Mouse (Mus musculus): ENCODE data around the gene Uroc1.

The Uroc1 gene

DNA sequence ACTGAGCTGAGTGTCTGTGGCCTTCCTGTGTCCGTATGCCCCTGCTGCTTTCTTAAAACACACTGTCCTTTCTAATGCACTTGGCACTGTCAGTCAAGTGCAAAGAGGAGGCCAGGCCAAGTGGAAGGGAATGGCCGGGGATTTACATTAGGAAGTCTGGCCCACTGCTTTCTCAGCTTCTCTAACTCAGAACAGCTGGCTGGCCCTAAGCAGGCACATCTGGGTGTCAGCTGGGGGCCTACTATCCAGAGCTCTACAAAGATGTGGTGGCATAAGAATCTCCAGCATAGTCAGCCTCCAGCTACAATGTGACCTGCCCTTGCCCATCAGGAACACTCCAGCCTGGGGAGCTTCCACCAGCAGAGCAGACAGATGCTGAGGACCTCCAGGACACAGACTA is 16.9 kb downstream of the Uroc1 start:
- WGBS = 71% methylated on average over 2 of the region's 2 CpGs

DNA sequence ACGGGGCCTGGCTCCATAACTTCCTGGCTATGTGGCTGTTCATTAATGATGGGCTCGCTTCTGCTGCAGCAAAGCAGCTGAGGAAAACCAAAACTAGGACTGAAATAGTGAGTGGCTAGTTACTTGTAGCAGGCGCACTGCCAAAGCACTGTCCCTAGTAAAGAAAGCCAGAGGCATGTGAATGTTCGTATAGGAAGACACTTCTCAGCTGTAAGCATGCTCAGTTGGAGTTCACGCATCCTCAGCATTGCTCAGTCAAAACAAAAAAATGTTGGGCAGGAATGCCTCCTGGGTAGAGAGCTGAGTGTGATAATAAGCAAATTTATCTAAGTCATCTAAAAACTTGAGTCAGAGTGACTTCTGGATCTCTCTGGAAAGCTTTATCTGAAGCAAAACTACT is 25.1 kb downstream of the Uroc1 start:
- WGBS = 70% methylated on average over 5 of the region's 5 CpGs

DNA sequence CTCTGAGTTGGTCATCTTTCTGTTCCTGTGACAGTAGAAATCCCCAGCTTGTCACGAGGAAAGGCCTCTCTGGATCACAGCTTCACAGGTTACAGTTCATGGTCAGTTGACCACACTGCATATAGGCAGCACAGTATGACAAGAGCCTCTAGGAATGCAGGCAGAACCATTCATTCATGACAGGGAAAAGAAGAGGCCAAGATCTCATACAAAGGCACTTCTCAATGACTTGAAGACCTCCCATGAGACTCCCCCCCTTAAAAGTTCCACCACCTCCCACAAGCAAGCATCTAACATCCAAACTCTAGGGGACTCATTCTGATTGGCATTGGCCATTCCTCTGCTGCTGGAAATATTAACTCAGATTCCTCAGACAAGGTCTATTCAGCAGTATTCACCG is 26.4 kb downstream of the Uroc1 start:
- 69% methylated on average over 2 of the region's 2 CpGs for WGBS

DNA sequence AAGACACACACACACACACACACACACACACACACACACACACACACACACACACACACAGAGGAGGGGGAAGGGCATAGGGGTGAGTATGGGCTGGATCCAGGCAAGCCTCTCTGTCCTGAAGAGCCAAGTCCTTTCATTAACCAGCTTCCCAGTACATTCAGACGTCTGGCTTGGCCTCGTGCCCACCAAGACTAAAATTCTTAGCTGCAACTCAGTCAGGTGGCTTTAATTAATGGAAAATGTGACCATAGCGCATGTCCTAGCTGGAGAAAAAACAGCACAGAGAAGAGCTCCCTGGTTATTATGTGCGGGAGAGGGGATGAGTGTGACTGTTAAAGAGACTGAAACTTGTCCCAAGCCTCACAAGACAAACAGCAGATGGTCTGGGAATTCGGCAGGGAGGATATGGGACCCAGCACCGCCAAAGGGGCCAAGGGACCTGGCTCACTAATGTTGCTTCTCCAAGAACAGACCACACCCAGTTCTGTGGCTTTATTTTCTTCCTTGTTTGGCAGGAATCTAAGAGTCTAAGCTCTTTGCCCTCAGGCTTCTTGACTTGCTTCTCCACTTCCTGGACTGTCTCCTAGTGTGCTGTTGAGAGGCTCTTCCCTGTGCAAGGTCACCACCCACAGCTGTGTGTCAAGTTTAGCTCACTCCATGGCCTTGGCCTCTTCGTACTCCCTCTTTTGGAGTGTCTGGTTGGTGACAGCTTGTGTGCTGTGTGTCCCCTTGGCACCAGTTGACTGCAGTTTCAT is 27.1 kb downstream of the Uroc1 start:
- 37% methylated on average over 7 of the region's 7 CpGs for WGBS

DNA sequence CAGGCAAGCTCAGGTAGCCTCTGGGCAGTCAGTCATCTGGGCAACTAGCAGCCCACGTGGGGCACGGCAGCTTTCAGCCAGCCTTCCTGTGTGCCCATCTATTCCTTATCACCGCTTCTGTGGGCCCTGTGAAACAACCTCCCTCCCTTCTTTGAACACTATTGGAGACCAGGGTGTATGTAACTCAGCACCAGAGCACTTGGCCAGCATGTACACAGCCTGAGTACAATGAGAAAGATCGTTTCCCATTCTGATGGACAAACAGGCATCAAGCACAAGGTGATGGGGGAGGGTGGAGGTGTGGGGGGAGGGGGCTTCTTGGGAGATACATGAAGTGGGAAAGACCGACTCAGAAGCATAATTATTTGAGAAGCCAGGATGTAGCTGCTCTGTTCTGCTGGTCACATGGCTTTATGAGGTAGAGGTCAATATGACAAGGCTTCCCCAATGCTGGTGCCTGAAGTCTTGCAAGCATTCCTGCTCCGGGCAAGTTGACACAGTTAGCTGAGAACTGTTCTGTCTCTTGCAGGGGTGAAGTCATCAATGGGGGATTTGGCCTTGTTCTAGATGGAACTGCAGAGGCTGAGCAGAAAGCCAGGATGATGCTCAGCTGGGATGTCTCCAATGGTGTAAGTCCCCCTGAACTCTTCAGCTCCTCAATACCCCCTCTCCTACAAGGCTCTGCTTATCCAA is 28.0 kb downstream of the Uroc1 start:
- 88% methylated on average over 6 of the region's 6 CpGs for WGBS

DNA sequence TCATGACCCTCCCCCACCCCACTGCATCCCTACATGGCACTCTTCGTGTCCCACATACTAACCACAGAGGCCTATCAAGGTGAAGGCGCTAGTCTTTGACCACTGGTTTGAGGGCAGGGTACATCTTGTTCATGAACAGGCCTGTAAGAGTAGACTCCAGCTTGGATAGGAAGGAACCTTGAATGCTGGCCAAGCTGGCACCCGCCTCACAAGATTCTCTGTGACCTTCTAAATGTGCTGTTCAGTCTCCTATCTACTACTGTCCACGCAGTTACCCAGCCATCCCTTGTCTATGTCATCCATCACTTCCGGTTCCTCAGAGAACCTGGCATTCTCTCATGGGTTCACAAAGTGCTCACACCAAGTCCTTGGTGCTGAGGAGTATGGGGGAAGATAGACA is 30.2 kb downstream of the Uroc1 start:
- WGBS = 88% methylated on average over 5 of the region's 5 CpGs

DNA sequence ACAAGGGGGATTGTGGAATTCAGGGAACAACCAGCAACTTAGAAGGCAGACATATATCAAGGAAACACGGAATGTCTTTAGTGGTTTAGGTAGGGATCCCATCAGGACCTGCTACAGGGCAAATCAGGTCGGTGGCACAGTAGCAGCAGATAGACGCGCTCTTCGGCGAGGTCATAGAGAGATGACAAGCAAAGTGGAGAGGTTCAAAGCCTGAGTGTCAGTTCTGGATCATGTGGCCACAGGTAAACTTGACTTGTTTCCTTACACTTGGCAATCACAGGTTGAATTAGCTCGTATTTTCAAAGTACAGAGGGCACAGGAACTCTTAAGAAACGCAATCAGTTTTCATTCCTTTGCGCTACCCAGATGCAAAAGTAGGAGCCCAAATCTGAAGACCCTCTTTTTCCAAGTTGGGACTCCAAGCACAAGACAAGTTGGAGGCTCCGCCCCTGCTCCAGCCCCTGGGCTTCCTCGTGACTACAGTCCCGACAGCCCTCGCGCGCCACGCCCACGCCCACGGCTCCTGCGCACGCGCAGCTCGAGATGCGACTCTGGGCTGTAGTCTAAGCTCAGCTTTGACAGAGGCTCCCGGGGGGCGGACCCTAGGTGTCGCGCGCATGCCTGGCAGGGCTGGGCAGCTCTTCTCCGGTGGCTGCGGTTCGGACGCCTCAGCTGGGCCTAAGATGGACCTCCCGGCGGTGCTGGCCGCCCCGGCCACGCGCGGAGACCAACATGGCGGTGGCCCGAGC is 36.1 kb downstream of the Uroc1 start, which contains the start of gene Zxdc:
Gene Zxdc (plus strand): TSS at position 517 of the 749 bp plus-strand sequence.
- whole genome bisulfite sequencing = 7% methylated on average over 41 of the region's 41 CpGs

DNA sequence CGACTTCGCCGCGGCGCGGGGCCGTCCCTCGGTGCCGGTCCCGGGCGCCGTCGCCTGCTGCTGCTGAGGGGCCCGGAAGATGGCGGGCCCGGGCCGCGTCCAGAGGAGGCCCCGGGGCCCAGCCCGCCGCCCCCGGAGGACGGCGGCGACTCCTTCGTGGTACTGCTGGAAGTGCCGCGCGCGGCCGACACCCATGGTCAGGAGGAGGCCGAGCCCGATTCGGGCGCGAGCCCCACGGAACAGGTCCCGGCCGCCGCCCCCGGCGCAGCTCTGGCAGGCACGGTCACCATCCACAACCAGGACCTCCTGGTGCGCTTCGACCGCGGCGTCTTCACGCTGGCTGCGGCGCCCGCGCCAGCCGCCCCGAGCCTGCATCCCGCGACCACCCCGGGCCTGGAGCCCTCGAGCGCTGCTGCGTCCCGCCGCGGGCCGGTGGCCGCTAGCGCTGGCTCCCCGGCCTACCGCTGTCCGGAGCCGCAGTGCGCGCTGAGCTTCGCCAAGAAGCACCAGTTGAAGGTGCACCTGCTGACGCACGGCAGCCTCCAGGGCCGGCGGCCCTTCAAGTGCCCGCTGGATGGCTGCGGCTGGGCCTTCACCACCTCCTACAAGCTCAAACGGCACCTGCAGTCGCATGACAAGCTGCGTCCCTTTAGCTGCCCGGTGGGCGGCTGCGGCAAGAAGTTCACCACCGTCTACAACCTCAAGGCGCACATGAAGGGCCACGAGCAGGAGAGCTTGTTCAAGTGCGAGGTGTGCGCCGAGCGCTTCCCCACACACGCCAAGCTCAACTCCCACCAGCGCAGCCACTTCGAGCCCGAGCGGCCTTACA is 36.9 kb downstream of the Uroc1 start:
- WGBS = under 1% methylated on average over 87 of the region's 98 CpGs

DNA sequence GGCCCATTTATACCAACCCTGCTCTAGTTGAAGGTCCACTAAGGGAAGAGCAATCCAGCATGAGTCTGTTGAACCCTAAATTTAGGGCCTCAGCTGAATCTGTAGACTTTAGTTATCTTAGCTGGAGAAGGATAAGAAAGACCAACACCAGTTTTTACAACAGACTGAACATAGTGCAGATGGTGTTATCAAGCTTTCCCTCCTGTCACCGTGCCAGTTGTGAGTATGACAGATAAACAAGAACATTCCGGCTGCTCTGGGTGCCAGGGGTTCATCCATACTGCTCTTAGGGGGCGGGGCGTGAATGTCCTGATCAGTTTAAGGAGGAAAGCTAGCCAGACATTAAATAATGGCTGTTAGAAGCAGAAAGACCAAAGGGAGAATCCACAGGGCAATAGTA is 41.6 kb downstream of the Uroc1 start:
- 76% methylated on average over 4 of the region's 4 CpGs for WGBS

DNA sequence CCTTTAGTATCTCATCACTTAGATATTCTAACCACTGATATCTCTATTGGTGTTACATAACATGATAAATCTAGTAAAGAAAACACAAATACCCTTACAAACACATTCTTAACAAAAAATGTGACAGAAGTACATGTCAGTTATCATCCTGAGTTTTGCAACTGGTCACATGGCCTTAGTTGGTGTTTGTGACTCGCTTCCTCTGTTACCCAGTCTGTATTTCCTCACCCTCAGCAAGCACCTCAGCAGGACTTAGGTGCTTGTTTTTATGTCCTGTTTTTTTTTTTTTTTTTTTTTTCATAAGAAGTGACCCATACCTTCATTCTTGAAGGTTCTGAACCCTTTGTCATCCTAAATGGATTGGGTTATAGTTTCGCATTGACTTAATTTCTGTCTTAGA is 44.6 kb downstream of the Uroc1 start:
- WGBS = 92% methylated on average over 2 of the region's 2 CpGs

DNA sequence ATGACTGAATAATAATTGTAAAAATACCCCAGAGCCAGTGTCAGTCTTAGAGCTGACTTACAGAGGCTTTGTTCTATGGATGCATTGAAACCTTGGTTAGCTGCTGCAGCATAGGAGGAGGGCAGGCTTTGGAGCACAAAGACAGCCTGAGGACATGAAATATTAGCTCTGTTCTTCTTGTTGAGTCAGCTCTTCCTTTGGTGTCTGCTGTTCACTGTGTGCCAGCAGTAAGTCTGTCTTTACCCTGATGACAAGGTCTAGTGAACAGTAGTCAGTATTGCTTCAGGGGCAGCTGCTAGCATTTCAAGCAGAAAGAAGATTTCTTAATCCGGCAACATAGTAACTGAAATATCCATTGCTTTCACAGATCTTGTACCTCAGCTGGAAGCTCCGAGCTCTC is 48.4 kb downstream of the Uroc1 start:
- WGBS = 50% methylated on average over 2 of the region's 2 CpGs

DNA sequence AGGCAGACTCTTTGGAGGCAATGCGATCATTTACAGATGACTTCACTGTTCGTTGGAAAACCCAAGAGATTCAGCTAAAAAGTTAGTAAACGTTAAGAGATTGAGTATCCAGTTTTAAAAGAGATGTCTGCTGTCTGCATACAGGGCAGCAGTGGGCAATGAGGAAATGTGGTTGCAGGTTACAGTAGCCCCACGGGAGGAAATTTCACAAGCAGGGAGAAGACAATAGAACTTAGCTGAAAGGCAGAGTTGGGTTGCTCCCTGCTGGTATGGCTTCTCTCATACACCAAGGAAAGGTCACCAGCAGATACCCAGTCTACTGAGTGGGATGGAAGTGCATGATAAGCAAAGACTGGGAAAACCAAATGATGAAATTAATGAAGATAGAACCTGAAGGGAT is 57.5 kb downstream of the Uroc1 start:
- WGBS = 83% methylated on average over 4 of the region's 4 CpGs

DNA sequence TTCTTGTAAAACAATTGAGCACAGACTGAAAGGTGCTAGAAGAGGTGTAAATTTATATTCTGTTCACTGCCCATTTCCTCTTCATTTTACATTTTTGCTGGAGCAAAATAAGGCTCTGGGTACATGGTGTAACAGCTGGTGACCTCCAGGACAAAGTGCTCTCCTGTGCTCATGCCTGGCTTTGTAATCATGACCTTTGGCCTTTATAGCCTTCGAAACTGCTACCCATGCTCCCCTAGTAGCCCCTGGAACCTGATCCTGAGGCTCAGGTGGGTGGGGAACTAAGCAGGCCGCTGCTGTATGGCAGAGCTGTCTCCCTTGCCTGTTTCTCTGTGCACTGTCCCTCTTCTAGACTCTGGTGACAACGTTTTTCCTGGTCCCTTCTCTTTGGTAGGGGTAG is 60.9 kb downstream of the Uroc1 start:
- 72% methylated on average over 3 of the region's 3 CpGs for WGBS

DNA sequence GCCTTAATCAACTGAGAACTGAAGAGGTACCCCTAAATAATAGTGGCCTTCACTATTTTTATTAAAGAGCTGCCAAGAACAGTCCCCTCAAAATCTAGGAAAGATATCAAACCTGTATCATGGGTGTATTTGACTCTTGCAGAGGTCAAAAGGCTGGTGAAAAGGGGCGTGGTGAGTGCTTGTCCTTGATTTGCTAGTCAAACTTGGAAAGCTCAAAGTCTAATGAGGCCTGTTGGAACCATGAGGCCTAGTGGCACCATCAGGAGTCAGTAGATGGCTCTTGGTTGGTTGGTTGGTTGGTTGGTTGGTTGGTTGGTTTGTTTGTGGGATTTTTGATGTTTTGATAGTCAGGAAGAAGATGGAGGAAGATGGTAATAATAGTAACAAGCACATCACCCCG is 62.7 kb downstream of the Uroc1 start:
- WGBS = 92% methylated on average over 2 of the region's 2 CpGs

DNA sequence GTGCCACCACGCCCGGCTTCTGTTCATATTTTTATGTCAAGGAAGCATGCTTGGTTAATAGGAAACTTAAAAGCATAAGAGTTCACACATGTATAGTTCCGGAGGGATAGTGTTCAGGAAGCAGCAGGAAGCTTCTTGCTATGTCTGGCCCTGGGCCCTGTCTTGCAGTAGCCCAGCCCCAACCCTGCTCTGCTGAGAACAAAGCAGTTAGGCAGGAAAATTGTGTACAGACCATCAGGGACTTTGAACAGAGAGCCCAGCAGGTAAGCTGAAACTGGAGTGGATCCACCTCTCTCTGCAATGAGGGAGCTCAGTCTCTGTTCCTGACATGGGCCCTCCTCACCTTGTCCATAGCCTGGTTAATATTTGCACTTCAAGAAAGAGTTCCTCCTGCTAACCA is 64.2 kb downstream of the Uroc1 start:
- 81% methylated on average over 3 of the region's 3 CpGs for WGBS

DNA sequence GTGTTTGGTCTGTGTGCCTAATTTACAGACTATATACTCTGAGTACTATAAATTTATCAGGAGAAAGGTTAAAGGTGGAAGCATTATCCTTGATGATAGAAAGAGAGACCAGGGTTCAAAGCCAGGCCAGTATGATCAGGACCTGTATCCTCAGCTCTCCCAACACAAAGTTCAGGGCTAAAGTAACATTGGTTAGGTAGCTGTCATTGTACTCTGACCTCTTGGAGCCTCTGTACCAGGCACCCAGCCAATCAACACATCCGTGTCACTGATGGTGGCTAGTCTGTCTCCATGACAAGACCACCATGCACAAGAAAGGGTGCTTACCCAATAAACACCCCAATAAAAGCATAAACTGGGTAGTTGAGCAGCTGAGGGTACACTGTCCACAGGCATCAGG is 77.9 kb downstream of the Uroc1 start:
- WGBS = 80% methylated on average over 1 of the region's 1 CpGs

DNA sequence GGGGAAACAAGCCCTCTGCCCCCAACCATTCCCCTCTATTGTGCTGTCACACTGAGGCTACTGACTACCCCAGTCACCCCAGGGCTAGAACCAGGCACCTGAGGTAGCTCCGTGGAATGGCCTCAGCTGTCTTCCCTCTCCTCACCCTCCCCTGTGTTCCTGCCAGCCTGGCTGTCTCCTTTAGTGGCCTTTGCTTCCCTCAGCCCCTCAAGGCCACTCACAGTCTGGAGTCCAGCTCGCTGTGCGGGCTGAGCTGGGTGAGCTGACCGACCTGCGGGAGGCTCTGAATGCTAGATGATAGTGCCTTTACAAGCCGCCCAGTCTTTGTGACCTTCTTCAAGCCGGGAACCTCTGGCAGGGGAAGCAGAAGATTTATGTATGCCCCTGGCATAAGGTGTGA is 78.8 kb downstream of the Uroc1 start:
- 86% methylated on average over 7 of the region's 7 CpGs for WGBS
